Mouse (Mus musculus): ENCODE measurements around the gene Pwp1. TPM values are rescaled to one million over a fixed set of nuclear protein-coding genes. Genes with fewer than 3 reads are reported as not detected.

Pwp1 gene
- 9.8 and 21.2 TPM in 2 replicates for polyA plus RNA-seq (2012; rRNA removed; ENCODE audit: low replicate concordance)

GRCm38 (mm10) chr10:85829085-85829853 lies at the start of gene Pwp1:
Gene Pwp1, plus strand, starts transcription at chr10:85829494.

GRCm38 (mm10) chr10:85916498-85917309 lies 87.4 kb downstream of the Pwp1 start, which contains the start of gene Prdm4:
Gene Prdm4, minus strand, starts transcription at chr10:85917142.

GRCm38 (mm10) chr10:85927676-85928445 lies 98.6 kb downstream of the Pwp1 start, which contains the start of gene Ascl4:
Gene Ascl4, plus strand, starts transcription at chr10:85927681.

Other genes starting within 250 kb of the Pwp1 start
- gene Prdm4, start 87.6 kb downstream of the Pwp1 start, polyA plus RNA-seq (2012; rRNA removed; ENCODE audit: low replicate concordance): 17.0 and 28.9 TPM in 2 replicates
- gene Ascl4, start 98.2 kb downstream of the Pwp1 start, polyA plus RNA-seq (2012; rRNA removed; ENCODE audit: low replicate concordance): 0.19 TPM in 1 of 2 replicates, not detected in the other
- 67.0 and 98.1 TPM in 2 replicates for gene Rtcb, start 128.3 kb downstream of the Pwp1 start, polyA plus RNA-seq (2012; rRNA removed; ENCODE audit: low replicate concordance)
- not detected in 2 replicates for gene Bpifc, start 182.4 kb downstream of the Pwp1 start, polyA plus RNA-seq (2012; rRNA removed; ENCODE audit: low replicate concordance)
- 29.3 and 31.0 TPM in 2 replicates for gene Fbxo7, start 192.5 kb downstream of the Pwp1 start, polyA plus RNA-seq (2012; rRNA removed; ENCODE audit: low replicate concordance)